Mouse (Mus musculus) ES-E14 (cell line): ENCODE results near the gene Catsper4.

Experiments used
- CHD2 ChIP-seq: IDR thresholded peaks from 2 replicates; pipeline ENCODE4 v1.6.1; 2014; ENCODE audit warnings: mild to moderate bottlenecking, low read depth, low read length, inconsistent platforms
- HCFC1 ChIP-seq: IDR thresholded peaks from 2 replicates; pipeline ENCODE4 v1.6.1; 2012; ENCODE audit warnings: low read length, inconsistent platforms, borderline replicate concordance; ENCODE audit not compliant: insufficient read depth
- ZC3H11A ChIP-seq: IDR thresholded peaks from 2 replicates; pipeline ENCODE4 v1.6.1; 2012; ENCODE audit warnings: low read depth, mild to moderate bottlenecking, inconsistent platforms, low read length, borderline replicate concordance
- ZNF384 ChIP-seq: IDR thresholded peaks from 2 replicates; pipeline ENCODE4 v1.6.1; 2012; ENCODE audit warnings: low read depth, low read length, inconsistent platforms

GRCm38 (mm10) chr4:134258354-134258753 lies 31.2 kb upstream of the Catsper4 start:
- TF ChIP-seq CHD2 = no peak
- TF ChIP-seq HCFC1 = no peak
- TF ChIP-seq ZC3H11A = no peak
- TF ChIP-seq ZNF384 = no peak
